Mouse (Mus musculus): Measurements from ENCODE around the gene Chmp2a. TPM values are rescaled to one million over a fixed set of nuclear protein-coding genes. Genes with fewer than 3 reads are reported as not detected.

Gene Chmp2a
- polyA plus RNA-seq, 1 experiment from 2014 or later = 140 TPM

DNA sequence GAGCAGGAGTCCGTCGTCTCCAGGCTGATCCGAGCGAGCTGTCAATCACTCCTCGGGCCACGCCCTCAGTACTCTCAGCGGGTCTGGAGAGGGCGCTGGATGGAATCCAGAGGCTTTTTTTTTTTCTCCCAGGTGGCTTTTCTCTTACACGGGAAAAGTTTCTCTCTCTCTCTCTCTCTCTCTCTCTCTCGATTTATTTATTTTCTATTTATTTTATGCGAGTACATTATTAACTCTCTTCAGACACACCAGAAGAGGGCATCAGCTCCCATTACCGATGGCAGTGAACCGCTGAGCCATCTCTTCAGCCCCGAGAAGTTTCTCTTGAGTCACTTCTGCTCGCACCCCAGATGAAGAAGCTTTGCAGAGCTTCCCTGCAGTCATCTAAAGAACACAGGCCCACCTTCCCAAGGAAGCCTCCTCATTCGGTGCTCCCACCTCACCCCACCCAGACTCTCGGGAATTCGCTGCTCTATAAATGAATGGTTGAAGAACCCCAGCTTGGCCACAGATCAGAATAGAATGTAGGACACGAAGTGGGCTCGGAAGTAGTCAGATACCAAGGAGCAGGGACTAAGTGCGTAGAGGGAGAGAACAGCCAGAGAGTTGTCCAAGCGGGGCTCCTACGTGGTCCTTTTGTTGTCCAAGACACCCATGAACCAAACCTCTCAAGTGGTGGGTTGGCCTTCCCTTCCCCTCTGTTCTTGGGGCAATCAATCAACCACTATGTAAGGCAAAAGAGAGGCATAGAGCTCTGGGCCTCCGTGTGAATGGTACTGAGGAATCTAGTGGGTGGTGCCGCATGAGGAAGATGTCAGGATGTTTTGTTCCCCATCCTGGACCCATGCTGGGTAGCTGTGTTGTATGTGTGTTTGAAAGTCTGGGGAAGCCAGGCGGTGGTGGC, 24.4 kb downstream of the Chmp2a start, which contains the start of gene Zbtb45:
Zbtb45 (minus strand) TSS at position 30 of the 904 bp plus-strand sequence.
- Histone ChIP-seq H3K4me2 (peak within 1 kb of the TSS; percentile 84), H3K27ac (peak within 1 kb of the TSS; percentile 97), H3K9ac (peak within 1 kb of the TSS; percentile 86), H3K36me3 (peaks cover 27% of the 10 kb centered on the region), H3K27me3 (no peaks in the 10 kb centered on the region), H3K9me3 (no peaks in the 10 kb centered on the region), H3K4me3 (peak within 1 kb of the TSS; percentile 74), H3K4me1 (peaks cover 10% of the 10 kb centered on the region)
- WGBS = 10% methylated on average over 26 of the region's 26 CpGs
- no peak for ATAC-seq (ENCODE audit: borderline replicate concordance, extremely low read depth, low FRiP score, low TSS enrichment)

DNA sequence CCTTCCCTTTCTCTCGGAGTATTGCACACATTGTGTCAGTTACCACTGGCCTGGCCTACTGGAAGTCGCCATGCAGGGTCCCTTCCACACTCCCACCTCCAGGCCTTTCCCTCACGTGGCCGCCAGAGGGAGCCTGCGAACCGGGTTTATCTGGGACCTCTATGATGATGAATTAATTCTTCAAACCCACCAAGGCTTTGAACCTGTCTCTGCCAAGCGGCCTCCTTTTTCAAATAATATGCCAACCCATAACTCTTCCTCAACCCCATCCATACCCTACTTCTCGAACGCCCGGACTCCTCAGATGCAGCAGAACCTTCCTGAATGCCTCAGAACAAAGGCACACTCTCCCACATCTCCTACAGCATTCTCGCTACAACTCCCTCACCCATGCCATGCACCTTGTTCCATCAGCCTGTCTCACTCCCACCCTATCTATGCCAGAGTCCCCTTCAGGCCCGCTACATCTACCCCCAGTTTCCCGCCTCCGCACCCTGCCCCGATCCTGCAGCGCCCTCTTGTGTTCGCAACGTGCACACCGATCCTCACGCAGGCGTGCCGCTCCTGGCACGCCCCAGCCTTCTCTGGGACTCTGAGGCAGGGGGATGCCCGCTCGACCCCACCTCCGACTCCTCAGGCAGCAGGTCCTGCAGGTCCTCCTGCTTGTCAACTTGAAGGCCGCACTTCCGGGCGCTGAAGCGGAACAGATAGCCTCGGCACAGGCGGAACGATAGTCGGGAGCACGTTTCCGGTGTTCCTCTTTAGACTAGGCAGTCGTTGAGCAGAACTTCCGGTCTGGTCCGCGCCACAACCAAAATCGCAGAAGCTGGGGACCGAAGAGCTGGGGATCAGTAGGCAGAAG, 25.2 kb downstream of the Chmp2a start:
- peak overlapping the region; percentile 84 for H3K4me2 ChIP-seq
- H3K9me3 ChIP-seq = no peaks in the 10 kb centered on the region
- no peaks in the 10 kb centered on the region for H3K27me3 ChIP-seq
- WGBS = under 1% methylated on average over 42 of the region's 42 CpGs
- peak overlapping the region; percentile 74 for H3K4me3 ChIP-seq
- ATAC-seq (ENCODE audit: borderline replicate concordance, extremely low read depth, low FRiP score, low TSS enrichment) = peak; percentile 89
- H3K36me3 ChIP-seq = peaks cover 34% of the 10 kb centered on the region
- H3K9ac ChIP-seq = peak overlapping the region; percentile 86
- H3K4me1 ChIP-seq = peaks cover 10% of the 10 kb centered on the region
- H3K27ac ChIP-seq = peak overlapping the region; percentile 97

DNA sequence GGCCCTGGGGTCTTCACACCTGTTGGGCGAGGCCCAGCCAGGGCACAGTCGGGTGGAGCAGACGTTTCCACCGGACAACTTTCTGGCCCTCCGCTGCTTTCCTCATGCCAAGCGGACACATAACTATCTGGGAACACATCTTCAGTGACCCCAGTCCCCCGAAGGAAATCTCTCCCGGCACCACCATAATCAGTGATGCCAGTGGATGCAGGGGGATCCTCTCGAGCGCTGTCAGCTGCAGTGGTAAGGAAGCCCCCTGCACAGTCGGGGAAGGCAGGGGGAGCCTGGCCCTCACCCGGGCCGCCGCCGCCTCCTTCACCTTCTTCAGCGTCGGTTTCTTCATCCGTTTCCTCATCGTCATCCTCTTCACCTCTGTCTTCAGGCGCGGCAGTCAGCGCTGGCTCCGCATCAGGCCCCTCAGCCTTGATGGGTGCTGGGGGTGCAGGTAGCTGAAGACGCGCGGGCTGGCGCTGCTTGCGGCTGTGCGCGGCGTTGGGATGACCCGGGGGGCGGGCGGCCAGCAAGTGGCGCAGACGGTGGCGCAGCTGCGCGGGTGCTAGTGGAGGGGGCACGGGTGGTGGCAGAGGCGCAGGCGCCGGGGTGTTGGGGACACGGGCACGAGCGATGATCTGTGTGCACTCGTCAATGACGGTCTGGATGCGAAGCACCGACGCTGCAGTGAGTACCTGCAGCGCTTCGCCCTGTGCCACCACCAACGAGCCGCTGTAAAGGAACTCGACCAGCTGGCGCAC, 27.1 kb downstream of the Chmp2a start:
- peaks cover 10% of the 10 kb centered on the region for H3K4me1 ChIP-seq
- H3K4me3 ChIP-seq = no peak overlapping the region
- H3K36me3 ChIP-seq = peaks cover 34% of the 10 kb centered on the region
- no peak overlapping the region for H3K4me2 ChIP-seq
- no peaks in the 10 kb centered on the region for H3K27me3 ChIP-seq
- no peak overlapping the region for H3K27ac ChIP-seq
- ATAC-seq (ENCODE audit: borderline replicate concordance, extremely low read depth, low FRiP score, low TSS enrichment) = no peak
- H3K9ac ChIP-seq = no peak overlapping the region
- H3K9me3 ChIP-seq = no peaks in the 10 kb centered on the region
- 52% methylated on average over 57 of the region's 57 CpGs for WGBS

DNA sequence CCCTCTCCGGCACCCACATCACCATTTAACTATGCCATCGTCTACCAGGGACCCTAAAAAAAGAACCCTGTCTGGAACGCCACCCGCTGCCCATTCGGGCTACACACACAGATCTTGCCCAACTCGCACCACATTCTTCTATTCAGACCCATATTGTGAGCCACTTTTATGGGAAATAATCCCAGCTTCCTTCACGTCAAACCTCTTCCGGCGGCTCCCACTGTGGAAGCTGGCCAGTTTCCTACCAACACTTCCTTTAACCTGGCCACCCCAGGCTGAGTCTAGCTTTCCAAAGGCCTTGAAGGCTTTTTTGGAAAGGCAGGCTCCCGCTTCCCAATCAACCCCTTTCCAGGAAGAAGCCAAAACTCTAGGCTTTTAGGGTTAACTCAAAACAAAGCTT, 28.1 kb downstream of the Chmp2a start:
- no peak overlapping the region for H3K27ac ChIP-seq
- no peak overlapping the region for H3K4me2 ChIP-seq
- no peaks in the 10 kb centered on the region for H3K27me3 ChIP-seq
- H3K9me3 ChIP-seq = no peaks in the 10 kb centered on the region
- peaks cover 10% of the 10 kb centered on the region for H3K4me1 ChIP-seq
- peaks cover 34% of the 10 kb centered on the region for H3K36me3 ChIP-seq
- 86% methylated on average over 10 of the region's 10 CpGs for WGBS
- H3K4me3 ChIP-seq = no peak overlapping the region
- no peak overlapping the region for H3K9ac ChIP-seq
- no peak for ATAC-seq (ENCODE audit: borderline replicate concordance, extremely low read depth, low FRiP score, low TSS enrichment)

DNA sequence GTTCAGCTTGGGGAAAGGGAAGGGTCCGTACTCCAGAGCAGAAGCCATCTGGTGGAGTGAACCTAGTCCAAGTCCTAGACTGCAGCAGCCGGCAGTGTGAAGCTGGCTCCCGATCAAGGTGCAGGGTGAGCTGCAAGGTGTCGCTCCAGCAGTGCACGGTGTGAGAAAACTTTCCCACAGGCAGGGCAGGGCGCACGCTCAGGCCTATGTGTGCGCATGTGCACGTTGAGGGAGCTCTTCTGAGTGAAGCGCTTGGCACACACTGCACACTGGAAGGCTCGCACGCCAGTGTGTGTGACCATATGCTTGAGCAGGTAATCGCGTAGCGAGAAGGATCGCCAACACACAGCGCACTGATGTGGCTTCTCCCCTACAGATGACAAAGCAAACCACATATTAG, 28.6 kb downstream of the Chmp2a start:
- Histone ChIP-seq H3K4me1 (peaks cover 10% of the 10 kb centered on the region), H3K27ac (no peak overlapping the region), H3K9me3 (no peaks in the 10 kb centered on the region), H3K36me3 (peaks cover 34% of the 10 kb centered on the region), H3K4me3 (no peak overlapping the region), H3K27me3 (no peaks in the 10 kb centered on the region), H3K9ac (no peak overlapping the region), H3K4me2 (no peak overlapping the region)
- ATAC-seq (ENCODE audit: borderline replicate concordance, extremely low read depth, low FRiP score, low TSS enrichment) = no peak
- WGBS = 90% methylated on average over 17 of the region's 17 CpGs

DNA sequence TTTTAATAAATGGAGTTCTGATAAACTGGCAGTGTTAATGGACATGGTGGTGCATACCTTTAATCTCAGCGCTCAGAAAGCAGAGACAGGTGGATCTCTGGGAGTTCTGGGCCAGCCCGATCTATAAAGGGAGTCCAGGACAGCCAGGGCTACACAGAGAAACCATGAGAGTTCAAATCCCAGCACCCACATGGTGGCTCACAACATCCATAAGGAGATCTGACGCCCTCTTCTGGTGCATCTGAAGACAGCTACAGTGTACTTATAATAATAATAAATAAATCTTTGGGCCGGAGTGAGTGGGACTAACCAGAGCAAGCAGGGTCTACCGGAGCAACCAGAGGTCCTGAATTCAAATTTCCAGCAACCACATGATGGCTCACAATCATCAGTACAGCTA, 31.2 kb downstream of the Chmp2a start:
- H3K27me3 ChIP-seq = no peaks in the 10 kb centered on the region
- no peak overlapping the region for H3K4me2 ChIP-seq
- no peak for ATAC-seq (ENCODE audit: borderline replicate concordance, extremely low read depth, low FRiP score, low TSS enrichment)
- peaks cover 34% of the 10 kb centered on the region for H3K36me3 ChIP-seq
- H3K27ac ChIP-seq = no peak overlapping the region
- H3K9me3 ChIP-seq = no peaks in the 10 kb centered on the region
- no peak overlapping the region for H3K4me3 ChIP-seq
- no peak overlapping the region for H3K9ac ChIP-seq
- H3K4me1 ChIP-seq = peaks cover 2% of the 10 kb centered on the region; the same call in 1 of the 2 replicates
- 74% methylated on average over 5 of the region's 5 CpGs for WGBS

DNA sequence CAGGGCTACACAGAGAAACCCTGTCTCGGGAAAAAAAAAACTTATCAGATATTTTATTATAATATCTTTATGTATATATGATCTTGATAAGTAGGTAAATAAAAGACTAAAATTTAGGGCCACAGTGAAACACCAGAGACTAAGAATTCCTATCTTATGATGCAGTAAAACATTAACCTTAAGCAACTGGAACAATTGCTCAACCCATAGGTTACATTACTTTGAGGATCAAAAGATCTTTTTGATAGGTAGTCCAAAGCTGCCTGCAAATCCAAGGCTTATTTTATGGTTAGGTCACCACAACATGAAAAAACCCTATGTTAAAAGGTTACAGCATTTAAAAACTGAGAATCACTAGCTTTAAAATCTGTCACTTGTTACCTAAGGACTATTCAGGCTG, 33.0 kb downstream of the Chmp2a start:
- Histone ChIP-seq H3K9ac (no peak overlapping the region), H3K27me3 (no peaks in the 10 kb centered on the region), H3K4me2 (no peak overlapping the region), H3K4me3 (no peak overlapping the region), H3K27ac (no peak overlapping the region), H3K4me1 (no peaks in the 10 kb centered on the region), H3K9me3 (no peaks in the 10 kb centered on the region), H3K36me3 (peaks cover 19% of the 10 kb centered on the region; the same call in 1 of the 2 replicates)
- 42% methylated on average over 1 of the region's 1 CpGs for WGBS
- ATAC-seq (ENCODE audit: borderline replicate concordance, extremely low read depth, low FRiP score, low TSS enrichment) = no peak

DNA sequence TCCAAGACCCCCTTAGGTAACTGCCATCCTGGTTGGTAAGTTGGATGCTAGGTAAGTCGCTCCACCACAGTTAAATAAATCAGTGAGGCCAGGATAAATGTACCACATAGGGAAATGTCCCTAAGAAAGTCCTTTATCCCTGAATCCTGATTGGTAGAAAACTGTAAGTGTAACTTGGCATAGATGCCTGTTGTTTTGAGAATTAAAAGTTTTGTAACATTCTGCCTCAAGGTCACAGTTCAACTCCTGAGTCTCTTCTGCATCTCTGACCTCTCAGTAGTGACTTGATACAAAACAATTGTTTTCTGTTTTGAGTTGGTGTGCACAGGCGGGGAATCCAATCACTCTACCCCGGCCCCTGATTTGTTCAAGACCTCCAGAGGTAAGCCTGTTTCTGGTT, 35.8 kb downstream of the Chmp2a start, which contains the start of gene Trim28:
Trim28 (plus strand) TSS at position 264 of the 400 bp plus-strand sequence.
- WGBS = 79% methylated on average over 3 of the region's 3 CpGs
- H3K4me3 ChIP-seq = no peak within 1 kb of the TSS
- ATAC-seq (ENCODE audit: borderline replicate concordance, extremely low read depth, low FRiP score, low TSS enrichment) = no peak
- no peak within 1 kb of the TSS for H3K27ac ChIP-seq
- H3K36me3 ChIP-seq = no peaks in the 10 kb centered on the region
- H3K4me2 ChIP-seq = no peak within 1 kb of the TSS
- H3K27me3 ChIP-seq = no peaks in the 10 kb centered on the region
- H3K9me3 ChIP-seq = no peaks in the 10 kb centered on the region
- H3K9ac ChIP-seq = no peak within 1 kb of the TSS; the same call in 1 of the 2 replicates
- no peaks in the 10 kb centered on the region for H3K4me1 ChIP-seq

DNA sequence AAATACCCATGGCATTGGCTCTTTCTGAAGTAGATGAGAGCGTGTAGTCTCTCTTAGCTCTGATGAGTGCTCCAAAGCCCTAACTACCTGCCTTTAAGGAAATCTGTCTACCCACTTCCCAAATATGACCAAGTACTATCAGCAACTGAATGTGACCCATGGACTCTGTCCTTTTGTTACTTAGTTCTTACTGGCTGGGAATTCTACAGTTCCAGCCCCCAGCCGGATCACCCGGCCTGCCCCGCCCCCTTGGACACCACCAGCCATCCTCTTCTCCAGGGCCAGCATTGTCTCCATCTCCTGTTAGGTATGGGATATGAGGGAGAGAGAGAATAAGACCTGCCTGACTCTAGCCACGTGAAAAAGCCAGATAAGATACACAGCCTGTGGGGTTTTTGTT, 36.6 kb downstream of the Chmp2a start, which contains the start of gene Slc27a5:
Slc27a5 (minus strand) TSS at position 140 of the 400 bp plus-strand sequence.
- no peak for ATAC-seq (ENCODE audit: borderline replicate concordance, extremely low read depth, low FRiP score, low TSS enrichment)
- Histone ChIP-seq H3K27me3 (no peaks in the 10 kb centered on the region), H3K9me3 (no peaks in the 10 kb centered on the region), H3K27ac (no peak within 1 kb of the TSS), H3K4me2 (no peak within 1 kb of the TSS), H3K4me3 (no peak within 1 kb of the TSS), H3K36me3 (no peaks in the 10 kb centered on the region), H3K4me1 (no peaks in the 10 kb centered on the region), H3K9ac (no peak within 1 kb of the TSS; the same call in 1 of the 2 replicates)
- 68% methylated on average over 5 of the region's 5 CpGs for WGBS

DNA sequence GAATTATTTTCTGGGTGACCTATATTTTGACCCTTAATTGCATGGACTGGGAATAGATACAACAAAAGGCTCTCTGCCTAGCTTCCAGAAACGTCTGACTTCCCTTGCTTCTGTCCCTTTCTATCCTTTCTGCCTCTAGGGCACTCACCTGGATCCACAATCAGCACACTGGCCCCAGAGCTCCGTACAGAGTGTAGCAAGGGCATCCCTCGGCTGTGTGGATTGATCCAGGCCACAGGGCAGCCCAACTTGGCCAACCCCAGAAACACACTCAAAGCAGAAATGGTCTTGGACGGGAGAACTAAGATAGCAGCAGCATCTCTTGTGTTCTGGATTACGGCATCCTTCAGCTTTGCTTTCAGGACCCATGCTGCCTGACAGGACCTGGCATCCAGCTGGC, 37.4 kb downstream of the Chmp2a start:
- Histone ChIP-seq H3K9me3 (no peaks in the 10 kb centered on the region), H3K9ac (no peak overlapping the region), H3K4me3 (no peak overlapping the region), H3K4me2 (no peak overlapping the region), H3K27me3 (no peaks in the 10 kb centered on the region), H3K27ac (no peak overlapping the region), H3K4me1 (no peaks in the 10 kb centered on the region), H3K36me3 (no peaks in the 10 kb centered on the region)
- ATAC-seq (ENCODE audit: borderline replicate concordance, extremely low read depth, low FRiP score, low TSS enrichment) = no peak
- WGBS = 62% methylated on average over 5 of the region's 5 CpGs

DNA sequence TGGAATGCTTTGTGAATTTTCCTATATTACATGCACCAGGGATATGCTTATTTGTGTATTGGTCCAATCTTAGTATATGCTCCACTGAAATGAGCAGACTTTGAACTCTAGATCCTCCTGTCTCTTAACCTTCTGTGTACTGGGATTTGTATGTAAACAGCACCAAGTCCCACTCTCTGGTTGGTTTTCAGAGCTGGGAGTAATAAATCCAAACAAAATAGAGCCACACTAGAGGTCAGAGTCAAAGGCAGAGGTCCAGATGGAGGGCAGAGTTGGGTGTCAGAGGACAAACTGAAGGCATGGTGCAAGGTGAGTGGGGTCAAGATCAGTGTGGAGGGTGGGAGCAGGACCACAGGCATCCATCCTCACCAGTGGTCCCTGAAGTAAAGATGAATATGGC, 38.7 kb downstream of the Chmp2a start:
- H3K4me2 ChIP-seq = no peak overlapping the region
- H3K9me3 ChIP-seq = no peaks in the 10 kb centered on the region
- H3K36me3 ChIP-seq = no peaks in the 10 kb centered on the region
- H3K27me3 ChIP-seq = no peaks in the 10 kb centered on the region
- H3K9ac ChIP-seq = no peak overlapping the region
- no peak overlapping the region for H3K27ac ChIP-seq
- no peaks in the 10 kb centered on the region for H3K4me1 ChIP-seq
- no peak overlapping the region for H3K4me3 ChIP-seq
- ATAC-seq (ENCODE audit: borderline replicate concordance, extremely low read depth, low FRiP score, low TSS enrichment) = no peak

Data from lung, embryonic 15.5 days (tissue).